Mouse (Mus musculus): Measurements from ENCODE around the gene Mylk2.

Mylk2 gene

GRCm38 (mm10) chr2:152911031-152911430, at the start of gene Mylk2:
Gene Mylk2, plus strand, starts transcription at chr2:152911352.
- no peak for DNase-seq (ENCODE audit: extremely low spot score, low spot score)

GRCm38 (mm10) chr2:152861891-152862290, 49.3 kb upstream of the Mylk2 start:
- DNase-seq (ENCODE audit: extremely low spot score, low spot score) = no peak

- DNase-seq (ENCODE audit: extremely low spot score, low spot score) = no peak
Observed at GRCm38 (mm10) chr2:152862638-152863037, 48.5 kb upstream of the Mylk2 start.

GRCm38 (mm10) chr2:152863346-152863745, 47.8 kb upstream of the Mylk2 start:
- no peak for DNase-seq (ENCODE audit: extremely low spot score, low spot score)

- DNase-seq (ENCODE audit: extremely low spot score, low spot score) = no peak
Observed at GRCm38 (mm10) chr2:152878239-152878638, 32.9 kb upstream of the Mylk2 start.

- DNase-seq (ENCODE audit: extremely low spot score, low spot score) = no peak
Observed at GRCm38 (mm10) chr2:152880898-152881297, 30.3 kb upstream of the Mylk2 start.

GRCm38 (mm10) chr2:152884101-152884645, 27.0 kb upstream of the Mylk2 start:
- DNase-seq (ENCODE audit: extremely low spot score, low spot score) = no peak

GRCm38 (mm10) chr2:152887230-152887629, 23.9 kb upstream of the Mylk2 start:
- no peak for DNase-seq (ENCODE audit: extremely low spot score, low spot score)

GRCm38 (mm10) chr2:152888774-152889173, 22.4 kb upstream of the Mylk2 start:
- DNase-seq (ENCODE audit: extremely low spot score, low spot score) = no peak

- DNase-seq (ENCODE audit: extremely low spot score, low spot score) = no peak
Observed at GRCm38 (mm10) chr2:152895834-152896233, 15.3 kb upstream of the Mylk2 start.

GRCm38 (mm10) chr2:152896926-152897325, 14.2 kb upstream of the Mylk2 start:
- no peak for DNase-seq (ENCODE audit: extremely low spot score, low spot score)

GRCm38 (mm10) chr2:152899011-152899410, 12.1 kb upstream of the Mylk2 start:
- DNase-seq (ENCODE audit: extremely low spot score, low spot score) = no peak

GRCm38 (mm10) chr2:152901296-152901695, 9.9 kb upstream of the Mylk2 start:
- no peak for DNase-seq (ENCODE audit: extremely low spot score, low spot score)

- no peak for DNase-seq (ENCODE audit: extremely low spot score, low spot score)
Observed at GRCm38 (mm10) chr2:152902658-152903057, 8.5 kb upstream of the Mylk2 start.

- no peak for DNase-seq (ENCODE audit: extremely low spot score, low spot score)
Observed at GRCm38 (mm10) chr2:152903586-152903985, 7.6 kb upstream of the Mylk2 start.

GRCm38 (mm10) chr2:152904127-152904643, 7.0 kb upstream of the Mylk2 start:
- no peak for DNase-seq (ENCODE audit: extremely low spot score, low spot score)

GRCm38 (mm10) chr2:152905036-152905829, 5.9 kb upstream of the Mylk2 start:
- DNase-seq (ENCODE audit: extremely low spot score, low spot score) = no peak

- no peak for DNase-seq (ENCODE audit: extremely low spot score, low spot score)
Observed at GRCm38 (mm10) chr2:152906274-152907037, 4.7 kb upstream of the Mylk2 start.

- no peak for DNase-seq (ENCODE audit: extremely low spot score, low spot score)
Observed at GRCm38 (mm10) chr2:152907114-152907943, 3.8 kb upstream of the Mylk2 start.

GRCm38 (mm10) chr2:152909848-152910247, 1.3 kb upstream of the Mylk2 start:
- DNase-seq (ENCODE audit: extremely low spot score, low spot score) = no peak

- DNase-seq (ENCODE audit: extremely low spot score, low spot score) = no peak
Observed at GRCm38 (mm10) chr2:152911432-152911831, 280 bp downstream of the Mylk2 start.

Measured in neural tube, embryonic 10.5 days (tissue).